Mouse (Mus musculus) ES-Bruce4 (cell line): ENCODE measurements at regions not wholly inside any gene's neighbourhood (a gene's known extent, or its start where the extent isn't known, plus 50 kb on each side); places are given as distances from the start of the nearest gene placed in this dataset.

Experiments
- CTCF ChIP-seq: IDR thresholded peaks from one replicate; pipeline ENCODE4 v1.8.1; 2011; ENCODE audit warnings: low read depth, low read length
- EP300 ChIP-seq: IDR thresholded peaks from 2 replicates; pipeline ENCODE4 v1.6.1; 2011; ENCODE audit warnings: low read depth, low read length; ENCODE audit not compliant: insufficient read depth
- POLR2A ChIP-seq: IDR thresholded peaks from one replicate; pipeline ENCODE4 v1.8.1; 2011; ENCODE audit warnings: low read length; ENCODE audit not compliant: insufficient read depth

DNA sequence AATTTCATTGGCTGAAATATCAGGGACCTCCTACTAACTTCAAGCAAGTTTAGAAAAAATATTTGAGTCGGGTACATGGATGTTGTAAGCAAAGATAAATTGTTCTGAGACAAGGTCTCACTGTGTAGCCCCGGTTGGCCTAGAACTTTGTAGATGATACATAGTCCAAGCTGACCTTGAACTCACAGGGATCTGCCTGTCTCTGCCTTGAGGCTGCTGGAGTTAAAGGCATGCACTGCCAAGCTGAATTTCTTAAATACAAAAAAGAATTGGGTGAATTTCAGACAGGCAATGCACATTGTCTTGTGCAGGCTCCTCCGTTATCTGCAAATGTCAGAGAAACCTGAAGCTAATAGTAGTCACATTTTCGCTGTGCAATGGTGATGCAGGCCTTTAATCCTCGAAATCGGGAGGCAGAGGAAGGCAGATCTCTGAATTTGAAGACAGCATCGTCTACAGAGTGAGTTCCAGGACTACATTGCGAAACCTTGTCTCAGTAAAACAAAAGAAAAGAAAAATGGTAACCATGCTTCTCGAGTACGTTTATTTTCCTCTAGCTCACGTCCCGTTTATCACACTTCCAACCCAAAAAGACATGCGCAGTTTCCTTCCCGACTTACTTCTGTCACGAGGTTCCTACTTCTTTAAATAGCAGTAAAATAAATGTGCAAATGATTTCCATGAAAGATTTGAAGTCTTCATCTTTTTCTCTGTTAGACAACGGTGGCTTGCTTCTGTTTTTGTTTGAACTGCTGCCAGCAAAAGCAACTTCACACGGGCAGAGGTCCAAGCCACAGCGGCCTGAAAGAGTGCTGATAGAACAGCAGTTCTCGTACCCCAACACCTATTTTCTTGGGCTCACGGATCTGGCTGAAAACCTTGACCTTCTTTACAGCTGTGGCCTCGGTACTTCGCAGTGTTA lies 73.9 kb downstream of the Cox18 start:
- TF ChIP-seq POLR2A (no peak), CTCF (no peak), EP300 (no peak)
